Mouse (Mus musculus): ENCODE results near the gene Fgd2.
"Not testable (repeated sequence)": the region's sequence is repeated elsewhere in the genome, so short reads cannot be mapped to it uniquely, and the experiment has no call there.

Fgd2 gene

DNA sequence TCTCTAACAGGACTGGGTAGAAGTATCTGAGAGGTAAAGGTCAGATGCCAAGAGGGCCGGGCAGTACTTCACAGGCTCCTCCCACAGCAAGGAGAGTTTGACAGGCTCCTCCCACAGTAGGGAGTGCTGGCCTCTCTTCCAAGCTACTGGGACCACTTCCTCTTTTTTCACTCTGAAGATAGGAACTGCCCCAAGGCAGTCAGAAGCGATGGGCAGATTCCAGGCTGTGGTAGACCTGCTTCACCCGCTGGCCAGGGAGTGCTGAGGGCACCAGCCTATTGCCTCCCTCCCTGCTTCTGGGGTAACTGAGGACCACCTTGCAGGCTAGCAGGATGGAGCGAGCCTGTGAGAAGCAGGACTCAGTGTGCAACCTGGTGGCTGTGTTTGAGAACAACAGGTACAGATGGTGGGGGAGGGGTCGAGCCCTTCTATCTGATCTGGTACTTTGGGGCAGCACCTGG is at the start of gene Fgd2:
TSS of gene Fgd2 (plus strand) at position 154 of the 461 bp plus-strand sequence.
- DNase-seq (ENCODE audit: low spot score in 2 of 2), result peak; percentile 48 to 75

- no peak for DNase-seq (ENCODE audit: low spot score in 2 of 2)
Measured at GRCm38 (mm10) chr17:29311602-29312001, 49.1 kb upstream of the Fgd2 start.

DNA sequence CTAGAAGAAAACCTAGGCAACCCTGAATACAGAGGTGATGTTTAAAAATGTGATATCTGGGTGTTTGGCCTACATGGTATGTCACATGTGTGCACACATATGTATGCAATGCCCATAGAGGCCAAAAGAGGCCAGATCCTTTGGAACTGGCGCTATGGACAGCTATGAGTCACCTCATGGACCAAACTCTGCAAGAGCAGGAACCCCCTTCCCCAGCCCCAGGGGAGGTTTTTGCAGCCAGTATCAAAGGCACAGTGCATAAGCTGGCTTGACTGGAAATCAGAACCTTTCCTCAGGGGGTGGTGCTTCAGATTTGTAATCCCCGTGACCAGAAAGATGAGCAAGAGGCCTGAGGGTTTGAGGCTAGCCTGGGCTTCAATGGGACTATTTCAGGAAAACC is 48.6 kb upstream of the Fgd2 start:
- no peak for DNase-seq (ENCODE audit: low spot score in 2 of 2)

GRCm38 (mm10) chr17:29313300-29313699 is 47.4 kb upstream of the Fgd2 start:
- DNase-seq (ENCODE audit: low spot score in 2 of 2), result no peak

DNA sequence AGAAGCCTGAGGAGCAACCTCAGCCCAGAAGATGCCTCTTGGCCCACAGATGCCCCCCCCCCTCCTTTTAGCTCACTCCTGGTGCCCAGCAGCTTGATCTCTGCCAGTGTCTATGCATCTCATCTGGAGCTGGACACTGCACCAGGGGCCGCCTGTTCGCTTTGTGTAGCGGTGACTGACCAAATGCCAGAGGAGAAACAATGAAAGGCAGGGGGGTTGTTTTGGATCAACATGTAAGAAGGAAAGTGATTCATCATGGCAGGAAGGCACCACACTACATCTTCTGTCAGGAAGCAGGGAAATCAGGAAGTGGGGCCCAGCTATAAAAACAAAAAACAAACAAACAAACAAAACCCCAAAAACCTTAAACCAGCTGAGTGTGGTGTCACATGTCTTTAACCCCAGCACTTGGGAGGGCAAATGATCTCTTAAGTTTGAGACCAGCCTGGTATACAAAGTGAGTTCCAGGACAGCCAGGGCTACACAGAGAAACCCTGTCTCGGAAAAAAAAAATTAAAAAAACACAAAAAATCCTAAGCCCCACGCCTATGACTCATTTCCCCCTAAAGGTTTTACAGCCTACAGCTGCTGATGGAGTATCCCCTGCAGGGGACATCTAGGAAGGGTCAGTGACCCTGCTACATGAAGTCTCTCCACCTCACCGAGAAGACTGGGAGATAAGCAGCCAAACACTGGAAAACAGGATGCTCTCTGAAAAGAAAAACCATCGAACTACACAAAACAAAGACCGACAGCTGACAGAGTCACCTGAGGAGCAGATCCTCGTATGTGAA is 44.8 kb upstream of the Fgd2 start:
- DNase-seq (ENCODE audit: low spot score in 2 of 2), result no peak

DNA sequence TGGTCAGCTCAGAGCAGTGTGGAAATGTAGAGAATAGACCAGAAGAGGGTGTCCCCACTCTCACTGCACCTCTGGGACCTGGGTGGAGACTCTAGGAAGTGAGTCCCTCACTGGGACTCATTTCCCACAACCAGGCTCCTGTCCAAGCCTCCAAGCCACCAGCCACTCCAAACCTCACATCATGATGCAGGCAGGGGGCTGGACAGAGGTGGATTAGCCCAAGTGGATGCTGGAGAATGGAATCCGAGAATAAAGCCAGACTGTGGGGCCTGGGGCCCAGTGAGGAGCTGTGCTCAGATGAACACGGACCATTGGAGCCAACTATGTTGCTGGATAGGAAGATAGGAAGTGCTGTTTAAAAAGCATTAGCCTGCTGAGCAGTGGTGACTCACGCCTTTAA is 43.8 kb upstream of the Fgd2 start:
- no peak for DNase-seq (ENCODE audit: low spot score in 2 of 2)

DNA sequence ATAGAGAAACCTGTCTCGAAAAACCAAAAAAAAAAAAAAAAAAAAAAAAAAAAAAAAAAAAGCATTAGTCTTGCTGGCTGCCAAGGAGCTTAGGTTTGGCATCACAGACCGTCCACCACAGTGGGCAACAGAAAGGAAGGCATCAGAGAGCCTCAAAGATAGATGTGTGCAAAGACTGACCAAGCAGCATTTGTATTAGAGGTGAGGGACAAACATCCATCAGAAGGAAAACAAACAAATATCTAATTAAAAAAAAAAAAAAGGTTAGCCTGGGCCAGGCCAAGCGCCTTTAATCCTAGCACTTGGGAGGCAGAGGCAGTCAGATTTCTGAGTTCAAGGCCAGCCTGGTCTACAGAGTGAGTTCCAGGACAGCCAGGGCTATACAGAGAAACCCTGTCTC is 43.3 kb upstream of the Fgd2 start, which contains the start of gene Pi16:
TSS of gene Pi16 (plus strand) at position 301 of the 400 bp plus-strand sequence.
- DNase-seq (ENCODE audit: low spot score in 2 of 2), result not testable (repeated sequence)

- no peak for DNase-seq (ENCODE audit: low spot score in 2 of 2)
Measured at GRCm38 (mm10) chr17:29318731-29319250, 41.9 kb upstream of the Fgd2 start.

DNA sequence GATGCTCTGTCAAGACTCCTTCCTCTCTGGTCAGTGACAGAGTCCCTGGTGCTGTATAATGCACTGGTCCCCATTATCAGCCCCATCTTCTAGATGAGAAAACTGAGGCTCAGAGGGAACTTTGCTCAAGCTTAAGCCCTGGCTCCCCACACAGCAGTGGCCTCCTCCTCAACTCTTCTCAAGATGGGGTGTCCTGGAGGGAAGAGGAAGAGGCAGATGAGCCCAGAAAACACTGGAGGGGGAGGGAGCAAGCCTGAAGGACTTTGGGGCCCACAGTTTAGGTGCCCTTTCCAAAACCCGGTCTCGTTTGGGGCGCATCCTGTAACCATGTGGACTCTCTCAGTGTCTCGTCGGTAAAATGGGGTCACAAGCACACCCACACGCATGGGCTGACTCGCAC is 41.2 kb upstream of the Fgd2 start:
- DNase-seq (ENCODE audit: low spot score in 2 of 2), result no peak

- DNase-seq (ENCODE audit: low spot score in 2 of 2), result no peak
Measured at GRCm38 (mm10) chr17:29319881-29320639, 40.7 kb upstream of the Fgd2 start.

DNA sequence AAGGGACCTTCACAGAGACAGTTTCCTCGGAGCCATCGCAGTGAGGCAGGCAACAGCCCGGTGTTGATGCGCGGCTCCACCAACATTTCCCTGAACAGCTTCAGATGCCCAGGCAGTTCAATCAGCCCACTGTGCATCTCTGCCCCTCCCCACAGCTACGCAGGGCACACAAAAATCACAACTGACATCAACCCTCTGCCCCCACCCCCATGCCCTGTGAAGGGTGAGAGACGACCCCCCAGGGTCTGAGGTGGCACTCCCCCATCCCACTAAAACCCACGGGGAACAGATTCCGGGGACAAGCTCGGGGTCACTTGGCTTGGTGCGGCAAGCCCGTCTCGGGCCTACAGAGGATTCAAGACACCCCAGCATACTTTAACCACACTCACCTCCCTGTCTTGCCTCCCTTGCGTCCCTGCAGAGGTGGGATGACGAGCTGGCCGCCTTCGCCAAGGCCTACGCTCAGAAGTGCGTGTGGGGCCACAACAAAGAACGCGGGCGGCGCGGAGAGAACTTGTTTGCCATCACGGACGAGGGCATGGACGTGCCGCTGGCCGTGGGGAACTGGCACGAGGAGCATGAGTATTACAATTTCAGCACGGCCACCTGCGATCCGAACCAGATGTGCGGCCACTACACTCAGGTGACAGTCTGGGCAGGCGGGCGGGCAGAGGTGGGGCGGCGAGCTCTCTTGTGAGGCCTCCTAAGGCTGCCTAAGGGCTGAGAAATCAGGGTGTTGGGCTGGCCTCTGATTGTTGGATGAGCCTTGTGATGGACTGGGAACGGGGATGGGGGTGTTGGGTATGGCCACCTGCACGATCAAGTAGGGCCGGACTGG is 38.7 kb upstream of the Fgd2 start:
- DNase-seq (ENCODE audit: low spot score in 2 of 2), result no peak

DNA sequence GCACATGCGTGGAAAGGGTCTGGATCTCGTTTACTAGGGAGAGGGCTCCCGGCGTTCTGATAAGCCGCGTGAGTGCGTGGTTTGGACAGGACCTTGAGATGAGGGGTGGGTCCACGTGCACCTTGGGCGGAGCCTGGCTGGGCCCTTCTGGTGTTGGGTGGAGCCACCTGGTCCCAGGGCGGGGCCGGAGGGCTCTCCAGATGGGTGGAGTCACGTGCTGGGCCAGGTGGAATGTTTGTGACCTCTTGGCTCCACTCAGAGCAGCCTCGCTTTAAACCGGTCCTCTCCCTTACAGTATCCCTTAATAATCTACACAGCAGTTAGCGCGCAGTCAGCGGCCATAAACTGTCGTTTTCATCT is 38.1 kb upstream of the Fgd2 start:
- DNase-seq (ENCODE audit: low spot score in 2 of 2), result no peak

- no peak for DNase-seq (ENCODE audit: low spot score in 2 of 2)
Measured at GRCm38 (mm10) chr17:29323625-29324024, 37.1 kb upstream of the Fgd2 start.

DNA sequence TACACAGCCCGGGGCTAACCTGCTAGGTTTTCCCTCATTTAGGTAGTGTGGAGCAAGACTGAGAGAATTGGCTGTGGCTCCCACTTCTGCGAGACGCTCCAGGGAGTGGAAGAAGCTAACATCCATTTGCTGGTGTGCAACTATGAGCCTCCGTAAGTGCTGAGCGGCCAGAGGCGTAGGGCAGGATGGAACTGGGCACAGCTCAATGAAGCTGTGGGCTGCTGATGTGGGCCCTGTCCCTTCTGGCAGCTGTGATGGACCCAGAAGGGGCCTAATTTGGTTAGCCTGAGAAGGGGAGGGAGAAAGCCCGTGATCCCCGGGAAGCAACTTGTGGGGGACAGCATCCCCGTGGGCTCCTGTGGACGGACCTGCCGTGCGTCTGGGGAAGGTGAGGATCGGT is 34.9 kb upstream of the Fgd2 start:
- DNase-seq (ENCODE audit: low spot score in 2 of 2), result no peak

GRCm38 (mm10) chr17:29326531-29327529 is 33.9 kb upstream of the Fgd2 start:
- DNase-seq (ENCODE audit: low spot score in 2 of 2), result peak in 1 of 2 experiments; percentile 62

- no peak for DNase-seq (ENCODE audit: low spot score in 2 of 2)
Measured at GRCm38 (mm10) chr17:29327691-29328090, 33.0 kb upstream of the Fgd2 start.

DNA sequence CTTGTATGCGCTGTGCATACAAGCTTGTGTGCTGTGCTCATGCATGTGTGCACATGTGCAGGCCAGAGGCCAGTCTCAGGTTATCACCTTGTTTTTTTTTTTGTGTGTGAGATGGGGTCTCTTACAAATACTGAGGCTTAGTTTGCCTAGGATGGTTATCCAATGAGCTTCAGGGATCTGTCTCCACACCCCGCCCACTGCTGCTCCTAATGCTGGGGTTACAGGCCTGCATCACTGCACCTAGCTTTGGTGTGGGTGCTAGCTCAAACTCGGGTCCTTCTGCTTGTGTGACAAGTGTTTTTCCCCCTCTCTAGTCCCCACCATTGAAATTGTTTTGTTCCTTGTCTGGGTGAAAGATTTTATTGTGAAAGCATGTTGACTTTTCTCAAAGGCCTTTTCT is 30.5 kb upstream of the Fgd2 start:
- no peak for DNase-seq (ENCODE audit: low spot score in 2 of 2)

DNA sequence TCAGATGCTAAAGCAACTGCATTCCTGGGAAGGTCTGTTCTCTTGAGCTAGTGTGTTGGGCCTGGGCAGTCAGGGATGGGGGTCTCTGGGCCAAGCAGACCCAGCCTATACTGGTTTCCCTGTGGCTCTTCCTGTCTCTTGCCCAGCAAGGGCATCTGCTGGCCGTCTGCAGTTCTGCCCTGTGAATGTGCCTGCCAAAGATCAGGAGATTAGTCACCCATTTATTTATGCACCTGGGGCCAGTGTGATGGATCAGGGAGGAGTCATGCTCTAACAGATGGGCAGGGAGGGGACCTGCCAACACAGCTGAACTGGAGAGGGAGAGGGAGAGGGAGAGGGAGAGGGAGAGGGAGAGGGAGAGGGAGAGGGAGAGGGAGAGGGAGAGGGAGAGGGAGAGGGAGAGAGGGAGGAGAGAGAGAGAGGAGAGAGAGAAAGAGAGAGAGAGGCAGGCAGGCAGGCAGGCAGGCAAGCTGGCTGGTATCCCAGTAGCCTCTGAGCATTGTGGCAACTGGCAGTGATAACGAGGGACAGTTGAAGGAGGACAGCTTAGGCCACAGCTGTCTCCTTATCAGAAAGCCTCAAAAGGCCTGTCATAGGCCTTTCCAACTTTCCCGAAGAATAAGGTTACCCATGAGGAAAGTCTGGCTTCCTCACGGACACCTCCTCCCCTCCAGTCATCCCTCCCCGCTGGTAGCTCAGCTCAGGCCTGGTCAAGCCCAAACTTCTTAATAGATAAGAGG is 29.9 kb upstream of the Fgd2 start:
- no peak for DNase-seq (ENCODE audit: low spot score in 2 of 2)

GRCm38 (mm10) chr17:29332186-29332685 is 28.5 kb upstream of the Fgd2 start:
- DNase-seq (ENCODE audit: low spot score in 2 of 2), result no peak

Measured in spleen, postnatal 4 days (tissue).